Mouse (Mus musculus) urinary bladder, postnatal 25 days (tissue): ENCODE results near the gene B9d2.

Experiments used
- DNase-seq: peaks from one replicate; pipeline ENCODE4 v3.0.0; 2022; ENCODE audit warnings: low spot score

The B9d2 gene

DNA sequence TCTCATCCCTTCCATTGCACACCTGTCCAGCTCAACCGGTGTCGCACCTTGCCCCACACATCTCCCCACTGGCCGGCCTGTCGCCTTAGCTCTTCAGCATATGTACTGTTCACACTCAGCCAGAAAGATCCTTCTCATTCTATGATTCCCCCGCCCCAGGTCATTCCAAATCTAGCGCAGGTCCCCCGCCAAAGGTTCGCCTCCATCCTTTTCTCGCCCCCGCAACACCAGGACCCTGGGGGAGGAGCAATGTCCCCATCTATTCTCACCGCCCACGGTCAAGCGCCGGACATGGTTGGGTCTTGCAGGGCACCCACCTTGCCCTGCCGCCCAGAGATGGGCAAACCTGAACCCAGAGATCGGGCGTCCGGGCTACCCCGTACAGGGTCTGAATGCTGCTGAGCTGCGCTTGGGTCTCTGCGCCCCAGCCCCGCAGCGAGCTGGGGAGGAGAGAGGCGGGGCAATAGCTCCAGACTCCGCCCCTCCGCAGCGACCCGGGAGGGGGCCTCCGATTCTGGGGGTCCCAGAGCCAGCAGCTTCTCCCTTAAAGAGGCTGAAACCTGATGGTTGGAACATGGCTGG lies 5.8 kb upstream of the B9d2 start, which contains the start of gene Tmem91:
Gene Tmem91, minus strand, starts transcription at position 448 of the 582 bp plus-strand sequence.
- DNase-seq, result no peak

DNA sequence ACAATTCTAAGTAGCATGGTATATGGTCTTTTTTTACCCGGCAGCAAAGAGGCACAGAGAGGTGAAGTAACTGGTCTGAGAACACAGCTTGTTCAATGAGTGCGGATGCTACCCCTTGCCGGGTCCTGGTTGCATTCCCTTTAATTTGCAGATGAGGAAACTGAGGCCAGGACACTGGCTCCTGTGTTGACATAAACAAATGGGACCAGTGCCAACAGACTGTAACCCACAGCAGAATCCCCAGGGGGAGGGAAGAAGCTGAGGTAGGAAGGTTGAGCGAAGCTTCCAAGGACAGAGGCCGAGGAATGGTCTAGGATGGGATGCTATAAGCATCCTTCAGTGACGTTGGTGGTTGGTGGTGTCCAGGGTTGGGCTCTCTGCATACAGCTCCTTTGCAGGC lies 5.2 kb upstream of the B9d2 start:
- no peak for DNase-seq

DNA sequence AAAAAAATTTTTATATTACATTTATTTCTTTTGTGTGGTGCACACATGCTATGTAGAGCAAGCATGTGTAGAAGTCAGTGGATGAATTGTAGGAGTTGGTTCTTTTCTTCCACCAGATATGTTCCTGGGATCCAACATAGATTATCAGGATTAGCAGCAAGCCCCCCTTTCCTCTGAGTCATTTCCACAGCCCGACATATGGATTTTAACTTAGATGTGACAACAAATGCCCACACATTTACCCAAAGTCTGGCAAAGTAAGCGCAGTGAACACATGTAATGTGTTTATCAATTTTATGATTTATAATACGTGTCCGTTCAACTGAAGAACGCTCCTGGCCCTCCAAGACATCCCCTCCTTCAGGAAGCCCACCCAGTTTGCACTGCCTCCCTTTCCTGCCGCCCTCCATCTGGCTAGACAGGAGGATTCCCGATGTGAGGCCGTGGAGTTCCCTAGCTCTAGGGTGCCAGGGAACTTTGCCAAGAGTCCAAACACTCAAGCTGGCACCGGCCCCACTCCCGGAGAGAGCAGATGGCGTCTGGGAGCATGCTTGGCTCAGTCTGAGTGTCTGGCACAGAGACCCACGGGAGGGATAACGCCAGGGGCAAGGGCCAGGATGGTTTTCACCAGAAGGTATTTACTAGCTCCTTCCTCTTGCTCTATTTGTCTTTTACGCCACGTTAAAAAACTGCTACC lies 4.3 kb upstream of the B9d2 start:
- DNase-seq, result peak; percentile 48

DNA sequence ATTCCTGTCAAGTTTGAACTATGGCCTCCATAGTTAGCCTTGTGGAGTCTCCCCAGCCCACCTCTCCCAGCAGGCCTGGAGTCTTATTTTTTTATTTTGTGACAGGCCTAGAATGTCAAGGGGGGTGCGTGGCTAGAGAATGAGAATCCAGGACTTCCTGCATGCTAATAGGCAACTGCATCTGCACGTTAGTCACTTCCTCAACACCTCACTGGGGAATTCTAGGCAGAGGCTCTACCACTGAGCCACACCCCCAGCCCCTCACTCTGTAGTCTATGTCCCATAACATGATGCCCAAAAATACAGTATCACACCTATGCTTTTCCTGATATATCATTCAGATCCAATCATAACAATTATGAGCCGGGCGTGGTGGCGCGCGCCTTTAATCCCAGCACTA lies 3.6 kb upstream of the B9d2 start:
- no peak for DNase-seq

DNA sequence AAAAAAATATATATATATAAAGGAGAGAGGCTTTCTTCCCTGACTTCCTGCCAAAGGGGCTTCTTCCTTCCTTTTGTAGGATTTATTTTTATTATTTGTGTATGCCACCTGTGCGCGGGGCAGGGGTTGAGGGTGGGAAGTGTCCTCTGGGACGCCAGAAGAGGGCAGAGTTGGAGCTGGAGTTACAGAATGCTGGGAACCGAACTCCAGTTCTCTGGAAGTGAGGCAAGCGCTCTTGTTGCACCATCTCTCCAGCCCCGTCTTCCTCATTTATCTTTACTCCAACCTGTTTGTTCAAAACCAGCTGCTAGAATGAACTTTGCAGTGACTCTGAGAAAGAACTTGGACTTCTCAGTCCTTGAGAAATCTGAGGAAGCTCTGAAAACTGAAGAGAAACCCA lies 609 bp upstream of the B9d2 start:
- no peak for DNase-seq

DNA sequence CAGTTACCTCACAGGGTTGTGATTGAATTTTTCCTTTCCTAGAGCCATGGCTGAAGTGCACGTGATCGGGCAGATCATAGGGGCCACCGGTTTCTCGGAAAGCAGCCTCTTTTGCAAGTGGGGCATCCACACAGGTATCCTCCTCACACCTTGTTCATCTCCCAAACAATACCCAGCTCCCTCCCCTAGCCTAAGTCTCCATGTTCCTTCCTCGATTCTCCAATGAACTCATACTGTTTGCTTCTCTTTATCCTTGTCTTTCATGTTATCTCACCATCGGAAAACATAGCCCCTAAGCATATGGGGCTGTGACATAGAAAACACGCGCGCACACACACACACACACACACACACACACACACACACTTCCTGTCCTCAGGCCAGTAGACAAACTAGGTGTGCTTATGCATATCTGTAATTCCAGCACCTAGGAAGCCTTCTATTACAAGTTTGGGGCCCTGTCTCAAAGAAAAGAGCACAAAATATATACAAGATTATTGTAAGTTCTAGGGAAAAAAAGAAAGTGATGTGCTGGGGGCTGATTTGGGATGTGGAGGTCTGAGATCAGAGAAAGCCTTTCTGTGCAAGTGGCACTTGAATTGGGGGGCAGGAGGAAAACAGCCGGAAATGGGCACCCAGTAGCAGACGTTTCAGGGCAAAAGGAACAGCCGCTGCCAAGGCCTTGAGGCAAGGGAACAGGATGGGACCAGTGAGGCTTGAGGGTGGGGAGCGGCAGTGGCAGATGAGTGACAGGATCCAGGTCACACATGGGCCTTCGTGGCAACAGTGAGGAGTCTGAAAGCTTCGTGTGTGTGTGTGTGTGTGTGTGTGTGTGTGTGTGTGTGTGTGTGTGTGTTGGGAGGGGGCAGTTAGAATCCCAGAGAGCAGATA lies 1.0 kb downstream of the B9d2 start:
- no peak for DNase-seq

DNA sequence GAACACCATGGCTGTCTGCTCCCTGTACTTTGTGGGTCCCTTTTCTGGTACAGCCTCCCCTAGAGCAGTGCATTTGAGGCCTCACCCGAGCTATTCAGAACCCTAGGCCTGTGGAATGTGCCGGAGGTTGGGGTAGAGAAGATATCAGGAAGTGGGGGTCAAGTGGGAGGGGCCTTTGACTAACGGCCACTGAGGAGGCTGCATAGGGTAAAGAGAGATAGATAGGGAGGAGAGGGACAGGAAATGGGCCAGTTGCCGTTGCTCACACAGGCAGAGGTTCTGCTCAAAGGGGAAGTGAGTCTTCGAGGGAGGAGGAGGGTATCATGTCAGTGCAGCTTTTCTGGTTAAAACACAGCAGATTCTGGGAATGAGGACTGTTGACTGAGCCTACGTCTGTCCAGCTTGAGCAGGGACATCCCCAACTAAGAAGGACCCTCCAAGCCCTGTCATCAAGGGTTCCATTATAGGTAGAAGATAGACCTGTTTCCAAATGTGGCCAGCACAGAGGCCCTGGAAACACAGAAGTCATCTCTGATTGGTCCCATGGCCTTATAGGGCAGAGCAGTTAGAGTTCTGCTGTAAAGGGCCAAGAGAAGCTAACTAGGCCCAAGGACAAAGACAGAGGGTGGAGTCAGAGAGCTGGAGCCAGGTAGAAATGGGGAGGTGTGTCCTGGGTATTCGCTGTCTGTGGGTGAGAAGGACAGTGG lies 3.0 kb downstream of the B9d2 start:
- no peak for DNase-seq

DNA sequence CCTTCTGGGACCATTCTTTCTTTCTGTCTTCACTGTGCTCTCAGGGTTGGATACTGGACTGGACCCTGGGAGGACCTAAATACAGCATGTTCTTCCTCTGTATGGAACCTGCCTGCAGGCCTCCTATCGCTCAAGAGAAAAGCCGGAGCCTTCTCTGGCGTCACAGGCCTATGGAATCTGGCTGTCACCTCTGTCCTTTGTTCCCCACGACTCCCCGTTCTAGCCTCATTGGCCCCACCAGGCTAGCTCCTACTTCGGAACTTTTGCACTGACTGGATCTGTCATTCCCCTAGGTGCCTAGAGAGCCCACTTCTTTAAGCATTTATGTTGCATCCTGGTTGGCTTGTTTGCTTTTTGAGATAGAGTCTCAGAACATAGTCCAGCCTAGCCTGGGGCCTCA lies 4.1 kb downstream of the B9d2 start:
- no peak for DNase-seq

DNA sequence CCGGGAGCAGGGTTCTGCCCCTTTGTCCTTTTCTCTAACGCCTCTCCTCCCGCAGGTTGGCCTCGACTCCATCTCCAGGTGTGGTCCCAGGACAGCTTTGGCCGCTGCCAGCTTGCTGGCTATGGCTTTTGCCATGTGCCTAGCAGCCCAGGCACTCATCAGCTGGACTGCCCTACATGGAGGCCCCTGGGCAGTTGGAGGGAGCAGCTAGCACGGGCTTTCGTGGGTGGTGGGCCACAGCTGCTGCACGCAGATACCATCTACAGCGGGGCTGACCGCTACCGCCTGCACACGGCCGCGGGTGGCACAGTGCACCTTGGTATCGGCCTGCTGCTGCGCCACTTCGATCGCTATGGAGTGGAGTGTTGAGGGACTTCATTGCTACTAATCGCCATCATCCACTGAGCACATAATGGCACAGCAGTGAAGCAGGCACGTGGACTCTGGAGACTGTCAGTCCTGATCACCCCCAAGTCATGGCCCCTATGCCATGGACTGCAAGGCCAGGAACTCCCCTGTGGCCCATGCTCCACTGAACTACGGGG lies 5.4 kb downstream of the B9d2 start:
- DNase-seq, result no peak

DNA sequence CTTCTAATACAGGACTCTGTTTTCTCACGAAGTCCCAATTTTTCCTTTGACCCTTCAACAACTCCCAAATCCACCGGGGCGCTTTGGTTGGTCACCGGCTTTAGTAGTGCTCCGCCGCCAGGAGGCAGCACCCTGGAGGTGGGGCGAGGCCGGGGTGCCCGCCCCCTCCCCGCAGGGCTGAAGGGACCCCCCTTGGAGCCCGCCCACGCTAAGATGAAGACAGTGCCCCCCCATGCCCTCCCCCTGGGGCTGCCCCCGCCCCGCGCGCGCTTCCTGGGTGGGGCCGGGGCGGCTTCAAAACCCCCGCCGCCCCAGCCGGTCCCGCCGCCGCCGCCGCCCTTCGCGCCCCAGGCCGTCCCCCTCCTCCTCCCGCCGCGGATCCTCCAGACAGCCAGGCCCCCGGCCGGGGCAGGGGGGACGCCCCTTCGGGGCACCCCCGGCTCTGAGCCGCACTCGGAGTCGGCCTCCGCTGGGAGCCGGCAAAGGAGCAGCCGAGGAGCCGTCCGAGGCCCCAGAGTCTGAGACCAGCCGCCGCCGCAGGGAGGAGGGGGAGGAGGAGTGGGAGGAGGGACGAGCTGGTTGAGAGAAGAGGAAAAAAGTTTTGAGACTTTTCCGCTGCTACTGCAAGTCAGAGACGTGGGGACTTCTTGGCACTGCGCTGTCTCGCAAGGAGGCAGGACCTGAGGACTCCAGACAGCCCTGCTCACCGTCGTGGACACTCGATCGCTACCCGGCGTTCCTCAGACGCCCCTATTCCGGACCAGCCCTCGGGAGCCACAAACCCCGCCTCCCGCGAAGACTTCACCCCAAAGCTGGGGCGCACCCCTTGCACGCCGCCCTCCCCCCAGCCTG lies 6.3 kb downstream of the B9d2 start, which contains the start of gene Tgfb1:
Gene Tgfb1, plus strand, starts transcription at position 323 of the 852 bp plus-strand sequence.
- peak; percentile 79 for DNase-seq

DNA sequence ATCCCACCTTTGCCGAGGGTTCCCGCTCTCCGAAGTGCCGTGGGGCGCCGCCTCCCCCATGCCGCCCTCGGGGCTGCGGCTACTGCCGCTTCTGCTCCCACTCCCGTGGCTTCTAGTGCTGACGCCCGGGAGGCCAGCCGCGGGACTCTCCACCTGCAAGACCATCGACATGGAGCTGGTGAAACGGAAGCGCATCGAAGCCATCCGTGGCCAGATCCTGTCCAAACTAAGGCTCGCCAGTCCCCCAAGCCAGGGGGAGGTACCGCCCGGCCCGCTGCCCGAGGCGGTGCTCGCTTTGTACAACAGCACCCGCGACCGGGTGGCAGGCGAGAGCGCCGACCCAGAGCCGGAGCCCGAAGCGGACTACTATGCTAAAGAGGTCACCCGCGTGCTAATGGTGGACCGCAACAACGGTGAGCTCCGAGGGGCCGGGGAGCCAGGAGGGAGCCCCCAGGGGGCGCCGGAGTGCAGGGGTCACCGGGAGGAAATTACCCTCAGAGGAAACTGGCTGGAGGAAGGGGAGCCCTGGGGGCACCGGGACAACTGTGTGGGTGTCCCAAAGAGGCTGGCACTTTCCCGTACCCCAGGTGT lies 7.3 kb downstream of the B9d2 start:
- peak; percentile 57 for DNase-seq

DNA sequence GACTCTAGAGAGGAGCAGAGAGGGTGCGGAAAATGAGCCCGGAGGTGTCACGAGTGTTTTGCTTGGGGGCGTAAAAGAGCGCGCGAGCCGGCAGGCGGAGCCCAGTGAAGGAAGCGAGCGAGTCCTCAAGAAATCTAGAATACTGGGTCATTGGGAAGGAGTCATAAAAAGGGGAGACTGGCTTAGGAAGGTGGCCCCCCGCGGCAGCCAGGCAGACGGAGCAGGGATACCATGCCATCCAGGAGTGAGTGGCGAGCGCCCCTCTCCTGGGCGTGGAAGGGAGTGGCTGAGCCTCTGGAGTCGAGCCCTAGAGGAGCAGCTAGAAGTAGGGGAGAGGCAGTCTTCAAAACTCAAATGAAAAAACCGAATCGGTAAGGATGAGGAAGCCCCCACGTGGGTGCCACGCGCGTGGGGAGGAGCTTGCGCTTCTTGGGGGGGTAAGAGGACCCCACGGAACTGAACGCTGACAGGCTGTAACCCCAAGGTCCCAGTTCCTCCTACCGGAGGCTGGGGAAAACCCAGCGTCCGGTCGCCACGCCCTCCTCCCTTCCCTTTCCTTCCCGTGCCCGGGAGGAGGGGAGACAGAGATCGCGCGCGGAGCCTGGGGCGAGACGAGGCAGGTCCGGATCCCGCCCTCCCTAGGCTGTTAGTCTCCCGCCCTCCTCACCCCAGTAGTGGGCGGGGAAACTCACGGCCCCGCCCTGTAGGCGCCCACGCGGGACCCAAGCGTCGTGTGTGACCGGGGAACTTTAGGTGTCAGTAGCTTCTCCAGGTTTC lies 8.4 kb downstream of the B9d2 start:
- DNase-seq, result peak; percentile 76

DNA sequence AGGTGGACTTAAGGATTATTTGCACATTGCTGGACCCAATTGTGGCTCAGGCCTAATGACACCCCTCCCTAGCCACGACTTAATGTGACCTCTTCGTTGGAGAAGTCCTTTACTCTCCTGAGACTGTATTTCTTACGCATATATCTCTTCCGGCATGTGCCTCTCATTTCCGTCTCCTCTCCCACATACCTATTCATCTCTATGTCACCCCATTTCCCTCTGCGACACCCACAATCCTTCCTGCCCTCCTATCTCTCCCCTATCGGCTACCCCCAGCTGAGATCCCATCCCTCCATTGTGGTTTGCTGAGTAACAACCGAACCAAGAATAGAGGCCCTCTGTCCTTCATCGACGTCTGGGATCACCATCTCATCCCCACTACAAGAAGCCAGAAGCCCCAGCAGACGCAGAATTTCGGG lies 9.0 kb downstream of the B9d2 start:
- no peak for DNase-seq

DNA sequence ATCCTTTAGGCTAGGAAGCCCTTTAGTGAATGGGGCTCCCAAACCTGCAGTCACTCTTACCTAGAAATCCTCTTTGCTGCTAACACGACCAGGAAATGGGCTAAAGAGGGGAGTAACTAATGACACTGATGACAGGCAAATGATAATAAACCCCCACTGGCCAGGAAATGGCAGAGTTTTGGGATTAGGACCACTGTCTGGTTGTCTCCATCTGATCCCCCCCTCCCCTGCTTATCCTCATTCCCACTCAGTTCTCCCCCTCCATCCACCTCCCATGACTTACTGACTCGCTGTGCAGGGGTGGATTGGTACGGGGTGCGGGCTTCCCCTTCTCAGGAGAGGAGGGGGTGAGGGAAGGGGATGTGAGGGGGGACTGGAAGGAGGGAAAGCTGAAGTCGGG lies 9.5 kb downstream of the B9d2 start:
- no peak for DNase-seq

DNA sequence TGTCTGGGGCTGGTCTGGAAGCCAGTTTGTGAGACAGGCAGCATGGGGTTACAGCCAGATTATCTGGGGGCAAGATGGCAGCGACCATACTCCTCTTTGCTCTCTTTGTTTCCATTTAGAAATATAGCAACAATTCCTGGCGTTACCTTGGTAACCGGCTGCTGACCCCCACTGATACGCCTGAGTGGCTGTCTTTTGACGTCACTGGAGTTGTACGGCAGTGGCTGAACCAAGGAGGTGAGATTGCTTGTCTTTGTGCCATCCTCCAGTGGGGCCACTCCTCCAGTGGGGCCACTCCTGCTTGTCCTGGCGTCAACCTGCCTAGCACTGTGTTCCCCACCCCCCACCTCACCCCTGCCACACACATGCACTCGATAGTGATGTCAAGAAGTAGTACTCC lies 13.5 kb downstream of the B9d2 start:
- no peak for DNase-seq

DNA sequence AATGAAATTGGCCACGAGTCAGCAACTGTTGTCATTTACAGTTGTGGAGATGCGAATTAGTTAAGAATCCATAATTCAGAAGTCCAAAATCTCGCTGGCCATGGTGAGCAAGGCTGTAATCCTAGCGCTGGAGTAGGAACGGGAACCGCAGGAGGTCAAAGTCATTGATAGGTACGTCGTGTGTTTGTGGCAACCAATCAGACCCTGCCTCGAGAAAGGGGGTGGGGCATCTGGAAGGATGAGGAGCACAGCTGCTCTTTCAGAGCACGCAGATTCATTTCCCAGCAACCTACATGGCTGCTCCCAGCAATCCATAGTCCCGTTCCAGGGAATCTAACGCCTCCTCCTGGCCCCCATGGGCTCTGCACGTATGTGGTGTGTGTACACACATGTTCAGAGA lies 19.3 kb downstream of the B9d2 start:
- no peak for DNase-seq

DNA sequence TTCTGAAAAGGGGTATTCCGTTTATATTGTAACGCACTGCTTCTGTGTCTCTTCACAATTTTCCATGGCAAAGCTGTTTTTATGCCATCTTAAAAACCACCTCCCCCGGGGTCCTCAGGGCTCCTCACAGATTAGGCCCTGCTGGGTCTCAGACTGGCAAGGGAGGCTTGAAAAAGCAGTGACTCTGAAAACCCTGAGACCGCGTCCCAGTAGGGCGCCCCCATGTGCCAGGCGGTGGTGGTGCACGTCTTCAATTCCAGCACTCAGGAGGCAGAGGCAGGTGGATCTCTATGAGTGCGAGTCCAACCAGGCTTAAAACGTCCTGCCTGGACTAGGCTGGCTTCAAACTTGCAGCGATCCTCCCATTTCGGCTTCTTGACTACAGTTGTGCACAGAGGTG lies 20.2 kb downstream of the B9d2 start:
- no peak for DNase-seq

DNA sequence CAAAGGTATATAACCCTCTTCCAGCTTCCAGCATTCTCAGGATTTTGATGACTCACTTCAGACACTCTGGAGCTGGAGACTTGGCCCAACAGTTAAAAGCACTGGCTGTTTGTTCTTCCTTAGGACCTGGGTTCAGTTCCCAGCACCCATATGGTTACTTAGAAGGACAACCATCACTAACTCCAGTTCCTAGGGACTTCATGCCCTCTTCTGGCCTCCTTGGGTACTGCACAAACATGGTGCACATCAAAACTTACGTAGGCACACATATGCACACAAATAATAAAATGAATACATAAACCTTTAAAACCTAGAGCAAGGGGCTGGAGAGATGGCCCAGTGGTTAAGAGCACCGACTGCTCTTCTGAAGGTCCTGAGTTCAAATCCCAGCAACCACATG lies 21.8 kb downstream of the B9d2 start:
- DNase-seq, result no peak

DNA sequence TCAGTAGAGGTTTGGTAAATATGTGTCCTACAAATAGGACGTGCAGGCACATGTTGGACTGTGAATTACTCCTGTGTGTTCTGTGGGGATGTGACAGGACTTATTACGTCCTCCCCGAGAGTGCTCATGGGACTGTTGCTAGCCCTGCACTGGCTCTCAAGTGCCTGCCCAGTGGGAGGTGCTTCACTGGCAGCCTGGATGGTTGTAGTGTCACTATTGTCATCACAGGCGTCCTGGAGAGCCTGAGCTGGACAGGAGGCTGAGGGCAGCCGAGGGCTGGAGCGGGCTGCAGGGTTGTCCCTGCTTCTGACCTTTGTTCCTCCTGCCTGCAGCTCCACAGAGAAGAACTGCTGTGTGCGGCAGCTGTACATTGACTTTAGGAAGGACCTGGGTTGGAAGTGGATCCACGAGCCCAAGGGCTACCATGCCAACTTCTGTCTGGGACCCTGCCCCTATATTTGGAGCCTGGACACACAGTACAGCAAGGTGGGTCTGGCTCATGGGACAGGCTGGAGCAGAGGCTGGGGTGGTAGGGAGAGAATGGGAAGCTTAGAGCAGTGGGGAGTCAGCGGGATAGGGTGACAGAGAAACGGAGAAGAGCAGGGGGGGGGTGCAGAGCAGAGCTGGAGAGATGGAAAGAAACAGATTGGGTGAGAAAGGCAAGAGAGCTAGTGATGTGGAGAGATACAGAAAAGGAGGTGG lies 23.4 kb downstream of the B9d2 start:
- no peak for DNase-seq
